In the genomic region with DNA sequence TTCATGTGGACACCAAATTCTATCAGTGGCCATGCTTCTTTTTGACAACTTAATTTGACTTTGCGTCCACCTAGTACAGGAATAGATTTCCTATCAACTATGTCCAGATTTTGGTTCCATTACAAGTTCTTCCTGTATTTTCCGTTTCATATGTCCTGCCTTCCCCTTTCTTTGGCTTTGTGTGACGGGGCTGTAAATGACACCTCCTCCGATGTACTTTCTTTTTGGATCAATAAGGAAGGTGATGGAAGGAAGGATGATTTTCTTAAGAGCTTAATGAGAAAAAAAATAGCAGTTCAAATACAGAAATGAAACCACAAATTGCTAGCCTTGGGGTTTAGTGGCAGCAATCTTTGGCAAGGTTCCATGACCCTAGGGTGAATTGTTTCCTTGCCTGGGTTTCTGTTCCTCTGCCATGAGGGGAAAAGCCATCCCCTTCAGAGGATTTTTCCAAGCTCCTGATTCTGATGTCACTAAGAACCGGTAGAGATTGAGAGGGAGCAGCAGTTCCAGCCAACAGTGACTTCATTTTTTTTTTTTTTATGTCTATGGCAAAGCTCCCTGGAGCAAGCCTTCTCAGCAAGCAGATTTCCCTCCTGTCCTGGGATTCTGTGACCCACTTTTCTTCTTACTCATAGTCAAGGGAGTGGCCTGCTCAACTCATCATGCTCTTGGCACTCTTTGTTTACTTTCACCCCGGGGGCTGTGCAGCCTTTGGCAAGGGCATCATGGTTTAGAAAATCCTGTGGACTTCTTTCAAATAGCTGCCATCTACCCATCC, we compare ENCODE assay signal across 9 mouse cellular contexts. TPM values are rescaled to one million over a fixed set of nuclear protein-coding genes. Genes with fewer than 3 reads are reported as not detected.
DNase-seq lines count a peak whose midpoint lies in the region; ATAC-seq and TF ChIP-seq lines count a peak whose summit lies in the region.
"Had no signal": no experiment of that assay in that cellular context is flagged by ENCODE, and none has a peak within 500 bp of the region (broad histone marks: within the 10 kb centered on the region; RNA-seq: fewer than 3 reads in every experiment).

No protein-coding gene starts in this region.

- intact Hi-C loops in left cerebral cortex, postnatal 14 days (cut with DNase I): no loop called here

- ATAC-seq in limb, embryonic 14.5 days (ENCODE audit: low FRiP score, low read depth): no peak
- no peak for ATAC-seq in heart, embryonic 13.5 days (ENCODE audit: extremely low read depth, insufficient number of reproducible peaks, low FRiP score, low TSS enrichment)
- ATAC-seq in liver, embryonic 12.5 days: no peak

- no peak overlapping the region for H3K4me3 ChIP-seq in limb, embryonic 14.5 days (replicated peaks; ENCODE audit: low read length)
- H3K4me3 ChIP-seq in limb, embryonic 10.5 days: no peak overlapping the region
- no peak overlapping the region for H3K4me3 ChIP-seq in heart, embryonic 13.5 days
- no peak overlapping the region for H3K4me3 ChIP-seq in myocyte
- no peak overlapping the region for H3K4me3 ChIP-seq in liver, embryonic 12.5 days
- H3K4me3 ChIP-seq: neural tube, embryonic 13.5 days had no signal

- TF ChIP-seq POLR2A in limb, embryonic 14.5 days (IDR thresholded peaks at IDR 0.05; ENCODE audit: borderline replicate concordance, extremely low read depth, insufficient read depth, insufficient read length): no peak
- no peak for TF ChIP-seq POLR2A in brain, embryonic 14.5 days (IDR thresholded peaks at IDR 0.05; ENCODE audit: borderline replicate concordance, extremely low read depth, insufficient read depth, insufficient read length, poor library complexity, severe bottlenecking)
- no peak for TF ChIP-seq POLR2A in myocyte (IDR thresholded peaks at IDR 0.05; ENCODE audit: insufficient read length, low read depth)

- H3K9ac ChIP-seq in limb, embryonic 14.5 days (ENCODE audit: low read depth, low read length, severe bottlenecking): no peak overlapping the region
- H3K9ac ChIP-seq in heart, embryonic 13.5 days: no peak overlapping the region
- no peak overlapping the region for H3K9ac ChIP-seq in liver, embryonic 12.5 days
- H3K9ac ChIP-seq: neural tube, embryonic 13.5 days had no signal

- H3K79me2 ChIP-seq in myocyte (ENCODE audit: control insufficient read depth, insufficient read depth): peaks cover 4% of the 10 kb centered on the region

- no peaks in the 10 kb centered on the region for H3K27me3 ChIP-seq in limb, embryonic 14.5 days (ENCODE audit: control insufficient read depth, insufficient read depth, low read length)
- no peaks in the 10 kb centered on the region for H3K27me3 ChIP-seq in limb, embryonic 10.5 days (ENCODE audit: low read depth, poor library complexity, severe bottlenecking)
- no peaks in the 10 kb centered on the region for H3K27me3 ChIP-seq in heart, embryonic 13.5 days (replicated peaks)
- no peaks in the 10 kb centered on the region for H3K27me3 ChIP-seq in myocyte (ENCODE audit: control insufficient read depth, insufficient read depth, insufficient read length)
- no peaks in the 10 kb centered on the region for H3K27me3 ChIP-seq in liver, embryonic 12.5 days (replicated peaks)
- H3K27me3 ChIP-seq: neural tube, embryonic 13.5 days had no signal

- peak; percentile 32 for DNase-seq in limb, embryonic 14.5 days (ENCODE audit: low spot score)
- no peak for DNase-seq in limb, embryonic 10.5 days (ENCODE audit: low spot score)
- peak; percentile 7 for DNase-seq in brain, embryonic 14.5 days (ENCODE audit: low read depth)
- no peak for DNase-seq in left cerebral cortex, postnatal 14 days (ENCODE audit: low spot score in 2 of 2)
- no peak for DNase-seq in thymus, postnatal 0 days (ENCODE audit: low spot score)

- no peaks in the 10 kb centered on the region for H3K9me3 ChIP-seq in limb, embryonic 14.5 days (ENCODE audit: control insufficient read depth, low read length)
- no peaks in the 10 kb centered on the region for H3K9me3 ChIP-seq in limb, embryonic 10.5 days (replicated peaks)
- no peaks in the 10 kb centered on the region for H3K9me3 ChIP-seq in heart, embryonic 13.5 days
- H3K9me3 ChIP-seq in liver, embryonic 12.5 days (replicated peaks): no peaks in the 10 kb centered on the region
- H3K9me3 ChIP-seq: neural tube, embryonic 13.5 days had no signal

- WGBS in limb, embryonic 14.5 days: 76% methylated on average over 6 of the region's 6 CpGs
- 85% methylated on average over 6 of the region's 6 CpGs for WGBS in limb, embryonic 10.5 days
- 56% methylated on average over 6 of the region's 6 CpGs for WGBS in heart, embryonic 13.5 days
- WGBS in liver, embryonic 12.5 days (ENCODE audit: insufficient replicate concordance): 55% methylated on average over 6 of the region's 6 CpGs

- H3K27ac ChIP-seq in limb, embryonic 14.5 days (replicated peaks; ENCODE audit: low read depth, low read length): no peak overlapping the region
- H3K27ac ChIP-seq in limb, embryonic 10.5 days: no peak overlapping the region
- peak overlapping the region; percentile 50 for H3K27ac ChIP-seq in heart, embryonic 13.5 days (replicated peaks)
- no peak overlapping the region for H3K27ac ChIP-seq in liver, embryonic 12.5 days
- H3K27ac ChIP-seq: neural tube, embryonic 13.5 days had no signal

- no peak overlapping the region for H3ac ChIP-seq in myocyte (ENCODE audit: control insufficient read depth, insufficient read length)

- H3K36me3 ChIP-seq in limb, embryonic 14.5 days (ENCODE audit: control insufficient read depth, insufficient read depth, low read length): no peaks in the 10 kb centered on the region
- H3K36me3 ChIP-seq in limb, embryonic 10.5 days: no peaks in the 10 kb centered on the region
- no peaks in the 10 kb centered on the region for H3K36me3 ChIP-seq in heart, embryonic 13.5 days
- peaks cover 5% of the 10 kb centered on the region for H3K36me3 ChIP-seq in myocyte (ENCODE audit: control insufficient read depth, insufficient read depth)
- H3K36me3 ChIP-seq in liver, embryonic 12.5 days: no peaks in the 10 kb centered on the region
- H3K36me3 ChIP-seq: neural tube, embryonic 13.5 days had no signal

- H3K4me2 ChIP-seq in limb, embryonic 14.5 days (replicated peaks; ENCODE audit: low read depth, low read length, severe bottlenecking): no peak overlapping the region
- H3K4me2 ChIP-seq in heart, embryonic 13.5 days: no peak overlapping the region
- peak overlapping the region; percentile 65 for H3K4me2 ChIP-seq in myocyte (ENCODE audit: low read depth)
- H3K4me2 ChIP-seq in liver, embryonic 12.5 days: no peak overlapping the region
- H3K4me2 ChIP-seq: neural tube, embryonic 13.5 days had no signal

- TF ChIP-seq CTCF in brain, embryonic 14.5 days (IDR thresholded peaks at IDR 0.05; ENCODE audit: borderline replicate concordance, extremely low read depth, insufficient read depth, insufficient read length): no peak

- H3K4me1 ChIP-seq in limb, embryonic 14.5 days (ENCODE audit: control insufficient read depth, insufficient read depth, low read length): no peaks in the 10 kb centered on the region
- H3K4me1 ChIP-seq in limb, embryonic 10.5 days: no peaks in the 10 kb centered on the region
- H3K4me1 ChIP-seq in heart, embryonic 13.5 days: peaks cover 35% of the 10 kb centered on the region
- no peaks in the 10 kb centered on the region for H3K4me1 ChIP-seq in liver, embryonic 12.5 days
- H3K4me1 ChIP-seq: neural tube, embryonic 13.5 days had no signal

TF ChIP-seq in myocyte, 11 proteins besides CTCF, POLR2A, EP300 and RAD21:
- no peak for TF ChIP-seq TCF12 (IDR thresholded peaks at IDR 0.05; ENCODE audit: insufficient read depth, poor library complexity, severe bottlenecking)
- no peak for TF ChIP-seq MYOD1 (IDR thresholded peaks at IDR 0.05; ENCODE audit: control insufficient read depth in 1 of 3, insufficient read length in 2 of 3, low read depth in 2 of 3)
- TF ChIP-seq TCF3 (IDR thresholded peaks at IDR 0.05; ENCODE audit: insufficient read length, low read depth): no peak
- TF ChIP-seq E2F4 (IDR thresholded peaks at IDR 0.05; ENCODE audit: insufficient read depth): no peak
- TF ChIP-seq MYOG (IDR thresholded peaks at IDR 0.05; ENCODE audit: control insufficient read depth in 1 of 3, insufficient read depth in 1 of 3, insufficient read length in 2 of 3, low read depth in 2 of 3): no peak
- TF ChIP-seq USF1 (IDR thresholded peaks at IDR 0.05; ENCODE audit: low read depth): no peak
- no peak for TF ChIP-seq POLR2AphosphoS2 (IDR thresholded peaks at IDR 0.05; ENCODE audit: insufficient read length, low read depth)

RNA-seq across cellular contexts. Expression of gene Ccdc89, which starts 56.1 kb away (rescaled TPM):
- 0.51 and 0.80 TPM in 2 replicates for polyA plus RNA-seq in limb, embryonic 14.5 days (2012; rRNA removed)
- polyA plus RNA-seq in limb, embryonic 14.5 days (2014; fragmentation: Nextera tagmentation; extraction: Ambion mirVana): 0.77 and 0.97 TPM in 2 replicates
- polyA plus RNA-seq in limb, embryonic 10.5 days (2016; fragmentation: Nextera tagmentation; extraction: Ambion mirVana): 2.2 and 2.4 TPM in 2 replicates
- 1.1 and 1.5 TPM in 2 replicates for polyA plus RNA-seq in brain, embryonic 14.5 days (2012; rRNA removed)
- 0.72 and 1.0 TPM in 2 replicates for polyA plus RNA-seq in heart, embryonic 13.5 days (2015; fragmentation: Nextera tagmentation; extraction: Ambion mirVana)
- 0.07 TPM for polyA plus RNA-seq in myocyte (2012; fragmentation: generic; extraction: Trizol)
- 0.26 and 0.41 TPM in 2 replicates for polyA plus RNA-seq in liver, embryonic 12.5 days (2016; fragmentation: Nextera tagmentation; extraction: Ambion mirVana)
- under 1 TPM; 0.22 to 0.42 TPM for total RNA-seq in left cerebral cortex, postnatal 14 days (2021)
- polyA plus RNA-seq in thymus, postnatal 0 days (2015; fragmentation: Nextera tagmentation; extraction: Ambion mirVana): 0.22 and 0.24 TPM in 2 replicates

Comparison
In these comparisons a context has a peak if more than half of its experiments do, and no peak if none do; other contexts are left out.
1. DNase-seq: peak in limb, embryonic 14.5 days (single experiment) and brain, embryonic 14.5 days (single experiment); none in limb, embryonic 10.5 days (single experiment), left cerebral cortex, postnatal 14 days (0 of 2) and thymus, postnatal 0 days (single experiment).